Mouse (Mus musculus) forebrain, embryonic 12.5 days (tissue): ENCODE data around the gene Hcn1. TPM values are rescaled to one million over a fixed set of nuclear protein-coding genes. Genes with fewer than 3 reads are reported as not detected.

Experiments
- ATAC-seq: fragments of 200-750 bp; cut with Nextera tagmentation; 2 replicates; pipeline ENCODE4 v1.8.0; 2017; ENCODE audit warnings: moderate TSS enrichment; ENCODE audit not compliant: low FRiP score
- H3K27ac ChIP-seq: fragments of 300-500 bp; sonication (generic); 2 replicates; pipeline ENCODE4 v1.5.1; 2016; ENCODE audit warnings: mild to moderate bottlenecking
- H3K27me3 ChIP-seq: fragments of 300-500 bp; sonication (generic); 2 replicates; pipeline ENCODE4 v1.6.1; 2016; ENCODE audit warnings: mild to moderate bottlenecking
- H3K36me3 ChIP-seq: fragments of 300-500 bp; sonication (generic); replicated peaks from 2 replicates; pipeline ENCODE4 v1.6.1; 2016; ENCODE audit warnings: mild to moderate bottlenecking
- H3K4me1 ChIP-seq: fragments of 300-500 bp; sonication (generic); 2 replicates; pipeline ENCODE4 v1.6.1; 2016
- H3K4me2 ChIP-seq: fragments of 300-500 bp; sonication (generic); 2 replicates; pipeline ENCODE4 v1.6.1; 2016; ENCODE audit warnings: mild to moderate bottlenecking, moderate library complexity
- H3K4me3 ChIP-seq: fragments of 300-500 bp; sonication (generic); replicated peaks from 2 replicates; pipeline ENCODE4 v1.5.1; 2016; ENCODE audit warnings: mild to moderate bottlenecking
- H3K9ac ChIP-seq: fragments of 300-500 bp; sonication (generic); 2 replicates; pipeline ENCODE4 v1.6.1; 2016; ENCODE audit warnings: mild to moderate bottlenecking
- H3K9me3 ChIP-seq: fragments of 300-500 bp; sonication (generic); 2 replicates; pipeline ENCODE4 v1.6.1; 2016
- WGBS: fragments of 180-500 bp; shearing (Covaris S2); methylation state at CpG from one replicate; pipeline ENCODE4 v1.1.7; 2016; 5-methylcytosine and 5-hydroxymethylcytosine counted together
- polyA plus RNA-seq: library from polyadenylated mRNA; unstranded; fragments of >200 nt; fragmentation: Nextera tagmentation; extraction: Ambion mirVana; gene quantifications from 2 replicates; pipeline ENCODE4 v1.2.1, GENCODE M21; 2016

Gene Hcn1
- 0.10 and 0.12 TPM in 2 replicates for polyA plus RNA-seq

GRCm38 (mm10) chr13:117602181-117602580 lies at the start of gene Hcn1:
Hcn1 (plus strand) TSS chr13:117602320.
- Histone ChIP-seq H3K27me3 (peaks cover 15% of the 10 kb centered on the region), H3K9me3 (no peaks in the 10 kb centered on the region), H3K4me2 (peak within 1 kb of the TSS; percentile 95), H3K27ac (no peak within 1 kb of the TSS), H3K4me3 (peak within 1 kb of the TSS; percentile 62), H3K36me3 (no peaks in the 10 kb centered on the region), H3K9ac (peak within 1 kb of the TSS; percentile 65), H3K4me1 (peaks cover 14% of the 10 kb centered on the region)
- WGBS = 0% methylated on average over 34 of the region's 45 CpGs
- peak; percentile 98 for ATAC-seq

- Histone ChIP-seq H3K27ac (no peak overlapping the region), H3K36me3 (no peaks in the 10 kb centered on the region), H3K4me1 (no peaks in the 10 kb centered on the region), H3K4me3 (no peak overlapping the region), H3K27me3 (no peaks in the 10 kb centered on the region), H3K9me3 (no peaks in the 10 kb centered on the region), H3K9ac (no peak overlapping the region), H3K4me2 (no peak overlapping the region)
- peak; percentile 14; the same call in 1 of the 2 replicates for ATAC-seq
- 89% methylated on average over 8 of the region's 8 CpGs for WGBS
Observed at GRCm38 (mm10) chr13:117567251-117567650, 34.9 kb upstream of the Hcn1 start.

- Histone ChIP-seq H3K27ac (no peak overlapping the region), H3K9ac (no peak overlapping the region), H3K4me3 (no peak overlapping the region), H3K36me3 (no peaks in the 10 kb centered on the region), H3K4me1 (no peaks in the 10 kb centered on the region), H3K4me2 (no peak overlapping the region), H3K27me3 (no peaks in the 10 kb centered on the region), H3K9me3 (no peaks in the 10 kb centered on the region)
- WGBS = 37% methylated on average over 3 of the region's 3 CpGs
- no peak for ATAC-seq
Observed at GRCm38 (mm10) chr13:117571747-117572146, 30.4 kb upstream of the Hcn1 start.

- H3K4me2 ChIP-seq = no peak overlapping the region
- 59% methylated on average over 10 of the region's 10 CpGs for WGBS
- H3K9ac ChIP-seq = no peak overlapping the region
- no peaks in the 10 kb centered on the region for H3K27me3 ChIP-seq
- no peaks in the 10 kb centered on the region for H3K9me3 ChIP-seq
- no peak for ATAC-seq
- H3K27ac ChIP-seq = no peak overlapping the region
- H3K4me3 ChIP-seq = no peak overlapping the region
- H3K4me1 ChIP-seq = no peaks in the 10 kb centered on the region
- no peaks in the 10 kb centered on the region for H3K36me3 ChIP-seq
Observed at GRCm38 (mm10) chr13:117594494-117595182, 7.5 kb upstream of the Hcn1 start.

- Histone ChIP-seq H3K27ac (no peak overlapping the region), H3K9ac (no peak overlapping the region), H3K36me3 (no peaks in the 10 kb centered on the region), H3K27me3 (no peaks in the 10 kb centered on the region), H3K9me3 (no peaks in the 10 kb centered on the region), H3K4me2 (no peak overlapping the region), H3K4me1 (no peaks in the 10 kb centered on the region), H3K4me3 (no peak overlapping the region)
- 17% methylated on average over 3 of the region's 3 CpGs for WGBS
- no peak for ATAC-seq
Observed at GRCm38 (mm10) chr13:117595183-117595532, 7.0 kb upstream of the Hcn1 start.

- Histone ChIP-seq H3K27me3 (peaks cover 15% of the 10 kb centered on the region), H3K4me1 (peaks cover 14% of the 10 kb centered on the region), H3K9ac (no peak overlapping the region), H3K36me3 (no peaks in the 10 kb centered on the region), H3K9me3 (no peaks in the 10 kb centered on the region), H3K4me2 (peak overlapping the region; percentile 95; the same call in 1 of the 2 replicates), H3K4me3 (no peak overlapping the region), H3K27ac (no peak overlapping the region)
- no peak for ATAC-seq
- WGBS = 66% methylated on average over 9 of the region's 9 CpGs
Observed at GRCm38 (mm10) chr13:117601331-117601965, 672 bp upstream of the Hcn1 start.

GRCm38 (mm10) chr13:117602617-117603358 lies 668 bp downstream of the Hcn1 start:
- peak overlapping the region; percentile 62 for H3K4me3 ChIP-seq
- peaks cover 15% of the 10 kb centered on the region for H3K27me3 ChIP-seq
- H3K36me3 ChIP-seq = no peaks in the 10 kb centered on the region
- peak; percentile 81; the same call in 1 of the 2 replicates for ATAC-seq
- peak overlapping the region; percentile 65 for H3K9ac ChIP-seq
- WGBS = under 1% methylated on average over 59 of the region's 62 CpGs
- peaks cover 14% of the 10 kb centered on the region for H3K4me1 ChIP-seq
- no peaks in the 10 kb centered on the region for H3K9me3 ChIP-seq
- no peak overlapping the region for H3K27ac ChIP-seq
- H3K4me2 ChIP-seq = peak overlapping the region; percentile 95

- H3K27ac ChIP-seq = no peak overlapping the region
- WGBS = 15% methylated on average over 11 of the region's 11 CpGs
- H3K4me2 ChIP-seq = peak overlapping the region; percentile 95
- peaks cover 15% of the 10 kb centered on the region for H3K27me3 ChIP-seq
- no peaks in the 10 kb centered on the region for H3K9me3 ChIP-seq
- H3K4me3 ChIP-seq = peak overlapping the region; percentile 62
- peaks cover 14% of the 10 kb centered on the region for H3K4me1 ChIP-seq
- no peak overlapping the region for H3K9ac ChIP-seq
- no peaks in the 10 kb centered on the region for H3K36me3 ChIP-seq
- no peak for ATAC-seq
Observed at GRCm38 (mm10) chr13:117603421-117603820, 1.3 kb downstream of the Hcn1 start.

GRCm38 (mm10) chr13:117604073-117604472 lies 2.0 kb downstream of the Hcn1 start:
- ATAC-seq = no peak
- H3K9ac ChIP-seq = no peak overlapping the region
- peaks cover 14% of the 10 kb centered on the region for H3K4me1 ChIP-seq
- H3K27me3 ChIP-seq = peaks cover 15% of the 10 kb centered on the region
- H3K4me2 ChIP-seq = no peak overlapping the region
- no peaks in the 10 kb centered on the region for H3K36me3 ChIP-seq
- no peak overlapping the region for H3K27ac ChIP-seq
- 36% methylated on average over 7 of the region's 7 CpGs for WGBS
- H3K9me3 ChIP-seq = no peaks in the 10 kb centered on the region
- H3K4me3 ChIP-seq = no peak overlapping the region

GRCm38 (mm10) chr13:117604971-117605750 lies 3.0 kb downstream of the Hcn1 start:
- 87% methylated on average over 5 of the region's 5 CpGs for WGBS
- no peak overlapping the region for H3K9ac ChIP-seq

GRCm38 (mm10) chr13:117611881-117612280 lies 9.8 kb downstream of the Hcn1 start:
- H3K4me2 ChIP-seq = no peak overlapping the region
- no peak for ATAC-seq
- WGBS = 94% methylated on average over 2 of the region's 2 CpGs

More at GRCm38 (mm10) chr13:117604971-117605750, 3.0 kb downstream of the Hcn1 start:
- Histone ChIP-seq H3K4me3 (no peak overlapping the region), H3K36me3 (no peaks in the 10 kb centered on the region), H3K27ac (no peak overlapping the region), H3K4me1 (peaks cover 14% of the 10 kb centered on the region), H3K4me2 (no peak overlapping the region), H3K9me3 (no peaks in the 10 kb centered on the region), H3K27me3 (peaks cover 15% of the 10 kb centered on the region)
- ATAC-seq = no peak

GRCm38 (mm10) chr13:117619544-117619943 lies 17.4 kb downstream of the Hcn1 start:
- H3K4me3 ChIP-seq = no peak overlapping the region
- no peak for ATAC-seq

More at GRCm38 (mm10) chr13:117611881-117612280, 9.8 kb downstream of the Hcn1 start:
- Histone ChIP-seq H3K9ac (no peak overlapping the region), H3K4me3 (no peak overlapping the region), H3K9me3 (no peaks in the 10 kb centered on the region), H3K4me1 (no peaks in the 10 kb centered on the region), H3K36me3 (no peaks in the 10 kb centered on the region), H3K27ac (no peak overlapping the region), H3K27me3 (no peaks in the 10 kb centered on the region)

More at GRCm38 (mm10) chr13:117619544-117619943, 17.4 kb downstream of the Hcn1 start:
- H3K4me1 ChIP-seq = no peaks in the 10 kb centered on the region
- H3K27me3 ChIP-seq = no peaks in the 10 kb centered on the region
- H3K9ac ChIP-seq = no peak overlapping the region
- WGBS = 88% methylated on average over 7 of the region's 7 CpGs
- no peak overlapping the region for H3K27ac ChIP-seq
- no peaks in the 10 kb centered on the region for H3K9me3 ChIP-seq
- H3K36me3 ChIP-seq = no peaks in the 10 kb centered on the region
- H3K4me2 ChIP-seq = no peak overlapping the region
